Mouse (Mus musculus): ENCODE data around the gene Dclk2. TPM values are rescaled to one million over a fixed set of nuclear protein-coding genes. Genes with fewer than 3 reads are reported as not detected.

Gene Dclk2
- polyA plus RNA-seq, 2 experiments from 2014 or later = 2.4 to 3.5 TPM

DNA sequence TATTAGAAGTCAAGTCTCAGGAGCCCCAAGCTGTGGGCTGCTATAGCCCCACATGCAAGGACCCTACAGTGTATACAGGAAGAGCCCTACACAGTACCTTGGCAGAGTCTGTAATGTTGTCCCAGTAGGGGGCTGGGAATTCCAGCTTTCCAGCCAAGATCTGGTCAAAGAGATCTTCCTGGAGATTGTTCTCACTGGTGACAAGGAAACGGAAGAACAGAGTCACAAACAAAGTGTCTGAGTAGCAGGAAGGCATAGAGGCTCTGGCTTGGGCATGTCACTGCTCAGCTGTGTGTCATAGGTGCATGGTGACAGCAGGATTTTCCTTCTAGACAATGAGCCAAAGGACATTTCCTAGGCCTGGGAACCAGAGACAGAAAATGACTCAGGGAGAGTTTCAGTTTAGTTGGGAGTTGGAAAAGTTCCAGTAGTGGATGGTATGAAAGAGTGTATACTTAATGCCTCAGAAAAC lies 126.9 kb downstream of the Dclk2 start:
- ATAC-seq = no peak

DNA sequence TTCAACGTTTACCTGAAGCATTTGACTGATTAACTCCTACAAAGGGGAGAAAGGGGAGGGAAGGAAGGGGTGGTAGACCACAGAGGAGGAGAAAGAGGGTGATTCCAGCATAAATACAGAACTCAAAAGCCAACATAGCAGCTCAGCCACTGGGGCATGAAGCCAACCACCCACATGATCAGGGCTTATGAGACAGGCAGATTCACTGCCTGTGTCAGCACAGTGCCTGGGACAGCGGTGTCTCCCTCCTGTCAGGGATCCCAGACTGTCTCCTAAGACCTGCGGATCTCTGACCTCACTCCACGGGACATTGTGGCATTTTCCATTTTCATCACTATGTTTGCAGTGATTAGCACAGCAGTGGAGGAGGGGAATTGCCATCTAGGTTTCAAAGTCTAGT lies 127.4 kb downstream of the Dclk2 start:
- no peak for ATAC-seq

DNA sequence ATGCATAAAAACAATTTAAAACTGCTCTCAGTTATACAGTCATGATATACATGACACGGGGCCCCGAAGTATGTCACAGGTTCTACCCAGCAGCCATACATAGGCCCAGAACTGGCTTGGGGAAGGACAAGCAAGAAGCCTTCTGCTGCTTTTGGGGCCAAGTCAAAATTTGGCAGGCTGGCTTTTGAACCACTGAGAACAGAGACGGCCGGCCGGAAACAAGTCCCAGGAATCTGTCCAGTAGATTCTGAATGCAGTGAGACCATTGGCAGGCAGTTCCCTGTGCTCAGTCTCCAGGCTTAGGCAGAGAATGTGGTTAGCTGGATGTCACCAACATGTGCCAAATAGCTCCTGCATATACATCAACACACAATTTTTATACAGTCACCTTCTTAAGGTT lies 130.9 kb downstream of the Dclk2 start:
- ATAC-seq = no peak

GRCm38 (mm10) chr3:86788711-86789110 lies 131.9 kb downstream of the Dclk2 start:
- ATAC-seq = no peak

DNA sequence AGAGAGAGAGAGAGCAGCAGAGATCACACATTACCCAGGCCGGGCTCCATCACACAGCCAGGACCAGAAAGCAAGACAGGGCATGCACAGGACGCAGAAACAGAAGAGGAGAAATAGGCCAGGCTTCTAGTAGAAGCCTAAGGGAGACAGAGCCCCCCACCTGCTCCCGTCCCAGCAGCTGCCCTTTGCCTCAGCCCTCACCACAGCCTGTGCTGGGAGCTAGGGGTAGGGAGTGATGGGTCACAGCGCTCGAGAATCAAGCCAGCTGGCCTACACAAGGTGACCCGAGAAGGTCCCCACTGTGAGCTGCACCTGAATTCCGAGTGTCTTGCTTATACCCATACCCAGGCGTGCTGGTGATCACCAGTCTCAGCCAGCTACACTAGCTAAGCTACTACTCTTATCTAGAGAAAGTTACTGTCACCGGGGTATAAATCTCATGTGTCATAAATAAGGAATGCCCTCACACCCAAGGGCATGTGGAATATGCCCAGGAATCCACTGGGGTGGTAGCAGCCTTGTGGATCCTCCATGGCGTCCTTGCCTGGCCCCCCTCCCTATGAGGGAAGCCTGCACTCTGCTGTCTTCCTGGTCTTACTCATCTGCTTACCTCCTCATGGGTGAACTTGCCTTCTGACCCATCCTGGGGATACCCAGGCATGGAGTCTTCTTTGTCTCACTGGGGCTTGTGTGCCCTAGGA lies 133.1 kb downstream of the Dclk2 start:
- ATAC-seq = no peak

- ATAC-seq = no peak
Measured at GRCm38 (mm10) chr3:86786845-86787351, 133.8 kb downstream of the Dclk2 start.

GRCm38 (mm10) chr3:86786280-86786679 lies 134.4 kb downstream of the Dclk2 start:
- ATAC-seq = no peak

- ATAC-seq = no peak
Measured at GRCm38 (mm10) chr3:86784930-86785329, 135.7 kb downstream of the Dclk2 start.

GRCm38 (mm10) chr3:86784051-86784450 lies 136.6 kb downstream of the Dclk2 start:
- ATAC-seq = no peak

DNA sequence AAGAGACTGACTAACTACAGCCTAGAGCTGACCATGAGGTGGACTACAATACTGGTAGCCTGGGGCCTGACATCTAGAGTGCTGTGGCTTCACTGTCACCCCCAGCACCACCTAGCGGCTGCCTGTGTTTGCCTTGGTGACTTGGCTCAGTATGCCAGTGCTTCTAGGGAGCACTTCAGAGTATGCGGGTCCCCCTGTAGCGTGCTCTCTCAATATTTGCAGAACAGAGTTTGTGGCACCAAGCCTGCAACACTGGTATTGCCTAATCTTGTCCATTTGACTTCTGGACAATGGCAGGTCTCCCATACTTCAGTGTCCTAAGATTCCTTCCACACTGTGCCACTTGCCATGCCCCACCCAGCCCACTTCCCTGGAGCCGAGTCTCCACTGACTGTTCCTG lies 140.9 kb downstream of the Dclk2 start:
- ATAC-seq = no peak

DNA sequence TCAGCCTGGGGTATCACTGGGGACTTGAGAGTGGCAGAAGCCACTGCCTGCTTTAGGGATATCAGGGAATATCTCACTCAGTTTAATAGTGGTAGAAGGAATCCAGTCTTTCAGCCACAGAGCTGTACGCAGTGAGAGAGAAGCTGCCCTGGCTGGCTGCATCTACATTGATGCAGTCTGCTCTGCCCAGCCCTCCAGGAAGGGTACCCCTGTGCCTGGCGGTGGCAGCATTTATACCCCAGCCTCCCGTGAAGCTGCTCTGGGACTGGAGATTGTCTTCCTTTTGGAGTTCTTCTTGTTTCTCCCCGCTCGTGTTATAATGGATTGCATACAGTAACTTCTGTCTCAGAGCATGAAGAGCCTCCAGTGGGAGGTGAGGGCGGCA lies 145.2 kb downstream of the Dclk2 start:
- no peak for ATAC-seq

DNA sequence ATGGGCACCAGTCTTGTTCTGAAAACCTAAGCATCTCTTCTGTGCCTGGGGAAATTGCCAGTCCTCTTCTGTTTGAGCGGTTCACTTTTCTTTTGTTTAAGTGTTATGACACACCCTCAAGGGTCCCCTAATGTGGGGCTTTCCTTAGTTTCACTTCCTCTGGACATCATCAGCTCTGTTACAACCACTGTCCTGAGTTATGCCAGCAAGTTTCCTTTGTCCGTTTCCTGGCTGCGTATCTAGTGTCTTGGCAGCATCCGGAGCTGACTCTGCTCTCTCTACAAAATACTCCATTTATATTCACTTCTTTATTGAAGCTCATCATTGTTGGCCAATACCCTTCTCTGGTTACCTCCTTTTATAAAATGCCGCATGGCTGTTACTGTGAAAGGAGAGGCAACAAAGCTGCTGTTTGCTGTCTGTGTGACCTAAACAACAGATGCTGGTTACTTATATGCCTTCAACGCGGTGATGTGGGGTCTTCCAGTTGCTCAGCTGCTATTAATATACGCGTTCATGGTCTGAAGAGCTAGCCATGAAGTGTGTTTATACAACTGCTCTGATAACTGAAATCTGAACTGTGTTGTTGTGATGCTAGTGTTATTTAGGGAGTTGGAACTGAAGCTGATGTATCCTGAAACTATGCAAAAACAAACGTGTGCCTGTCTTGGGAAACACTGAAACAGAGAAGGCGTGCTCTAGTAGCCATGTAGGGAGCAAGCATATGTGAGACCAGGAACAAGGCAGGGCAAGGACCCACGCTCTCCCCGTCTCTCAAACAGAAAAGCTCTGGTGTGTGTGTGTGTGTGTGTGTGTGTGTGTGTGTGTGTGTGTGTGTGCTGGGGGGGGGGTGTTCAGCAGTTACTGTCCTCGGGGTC lies 145.8 kb downstream of the Dclk2 start:
- ATAC-seq = no peak

GRCm38 (mm10) chr3:86768969-86769368 lies 151.7 kb downstream of the Dclk2 start:
- no peak for ATAC-seq

GRCm38 (mm10) chr3:86768553-86768952 lies 152.1 kb downstream of the Dclk2 start:
- ATAC-seq = no peak

- ATAC-seq = no peak
Measured at GRCm38 (mm10) chr3:86762456-86762855, 158.2 kb downstream of the Dclk2 start.

DNA sequence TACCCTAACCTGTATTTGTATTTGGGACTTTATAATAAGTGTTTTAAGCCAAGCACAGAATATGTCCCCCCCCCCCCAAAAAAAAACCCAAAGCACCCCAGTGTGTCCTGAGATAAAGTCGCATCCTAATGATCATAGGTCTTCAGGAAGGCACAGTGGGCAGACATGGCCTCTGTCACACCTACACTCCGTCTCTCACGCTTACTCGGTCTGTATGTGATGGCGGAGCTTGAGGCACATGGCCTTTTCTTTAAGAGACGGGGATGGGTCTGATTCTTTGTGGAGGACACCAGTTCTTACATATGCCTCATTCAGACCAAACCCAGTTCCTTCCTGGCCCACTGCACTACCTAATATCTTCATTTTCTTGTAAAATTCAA lies 158.6 kb downstream of the Dclk2 start:
- ATAC-seq = no peak

DNA sequence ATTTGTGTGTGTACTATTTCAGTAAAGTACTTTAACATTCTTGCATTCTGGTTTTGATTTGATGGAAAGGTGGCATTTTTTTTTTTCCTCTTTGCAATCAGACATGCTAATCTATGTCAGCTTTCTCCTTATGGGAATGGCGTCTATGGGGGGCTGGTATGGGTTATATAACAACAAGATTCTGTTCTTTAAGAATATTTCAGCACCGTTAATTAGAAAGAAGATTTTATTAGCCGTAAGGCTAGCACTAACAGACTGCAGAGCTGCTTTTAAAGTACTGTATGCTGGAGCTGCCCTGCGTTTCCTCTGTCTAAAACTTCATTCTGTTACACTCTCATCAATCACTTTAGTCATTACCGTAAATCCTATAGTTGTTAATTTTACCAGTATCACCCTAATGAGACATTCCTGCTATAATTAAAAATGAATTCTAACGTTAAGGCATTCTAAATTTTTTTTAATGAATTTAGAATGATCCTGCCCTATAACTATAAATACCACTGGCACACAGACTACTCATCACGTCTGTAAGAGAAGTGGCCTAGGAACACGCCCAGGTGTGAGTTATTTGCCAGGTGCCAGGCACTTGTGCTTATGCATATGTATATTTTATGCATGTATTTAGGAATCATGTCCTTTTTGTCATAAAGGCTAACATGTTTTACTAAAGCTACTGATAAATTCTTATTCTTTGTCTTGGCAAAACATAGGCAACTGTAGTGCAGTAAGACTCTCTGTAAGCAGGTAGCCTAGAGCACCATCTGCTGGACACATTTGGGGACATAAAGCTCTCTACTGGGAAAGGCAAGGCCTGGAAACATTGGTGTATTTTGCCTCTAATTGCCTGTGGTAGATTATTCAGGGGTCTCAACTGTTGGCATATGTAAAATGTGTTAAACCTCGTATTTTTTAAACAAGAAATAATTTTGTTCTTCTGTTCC lies 159.3 kb downstream of the Dclk2 start:
- peak; percentile 58 for ATAC-seq

GRCm38 (mm10) chr3:86760474-86760873 lies 160.2 kb downstream of the Dclk2 start:
- no peak for ATAC-seq

GRCm38 (mm10) chr3:86759834-86760233 lies 160.8 kb downstream of the Dclk2 start:
- ATAC-seq = no peak

GRCm38 (mm10) chr3:86759383-86759782 lies 161.3 kb downstream of the Dclk2 start:
- no peak for ATAC-seq

GRCm38 (mm10) chr3:86758727-86759126 lies 161.9 kb downstream of the Dclk2 start:
- ATAC-seq = peak; percentile 65

- no peak for ATAC-seq
Measured at GRCm38 (mm10) chr3:86756548-86756947, 164.1 kb downstream of the Dclk2 start.

All from CD4-positive, CD25-positive, alpha-beta regulatory T cell, adult 4 months (primary cell).